Mouse (Mus musculus) frontal cortex, postnatal 14 days (tissue): ENCODE measurements around the gene Il3.
"Not testable (repeated sequence)": the region's sequence is repeated elsewhere in the genome, so short reads cannot be mapped to it uniquely, and the experiment has no call there.

Source experiments
- DNase-seq, 2 experiments: peaks; one replicate each; pipeline ENCODE4 v3.0.0; 2022; ENCODE audit warnings: low spot score in 2 of 2

Gene Il3

GRCm38 (mm10) chr11:54267177-54267576, at the start of gene Il3:
Gene Il3 (minus strand): TSS chr11:54267277.
- DNase-seq = no peak

- DNase-seq = peak in 1 of 2 experiments; percentile 1
Measured at GRCm38 (mm10) chr11:54315336-54315735, 48.3 kb upstream of the Il3 start.

GRCm38 (mm10) chr11:54314740-54315139, 47.7 kb upstream of the Il3 start:
- peak; percentile 28 to 44 for DNase-seq

- peak in 1 of 2 experiments; percentile 3 for DNase-seq
Measured at GRCm38 (mm10) chr11:54313391-54314360, 46.6 kb upstream of the Il3 start.

- DNase-seq = no peak
Measured at GRCm38 (mm10) chr11:54312603-54313002, 45.5 kb upstream of the Il3 start.

- DNase-seq = peak in 1 of 2 experiments; percentile 49
Measured at GRCm38 (mm10) chr11:54312021-54312420, 44.9 kb upstream of the Il3 start.

GRCm38 (mm10) chr11:54310588-54310987, 43.5 kb upstream of the Il3 start:
- no peak for DNase-seq

- DNase-seq = no peak
Measured at GRCm38 (mm10) chr11:54307139-54307816, 40.2 kb upstream of the Il3 start.

- no peak for DNase-seq
Measured at GRCm38 (mm10) chr11:54305331-54305730, 38.3 kb upstream of the Il3 start.

- no peak for DNase-seq
Measured at GRCm38 (mm10) chr11:54304471-54304873, 37.4 kb upstream of the Il3 start.

GRCm38 (mm10) chr11:54303728-54304470, 36.8 kb upstream of the Il3 start, which contains the start of gene Acsl6:
Gene Acsl6 (plus strand): TSS chr11:54303798.
- no peak for DNase-seq

GRCm38 (mm10) chr11:54303076-54303727, 36.1 kb upstream of the Il3 start:
- no peak for DNase-seq

- DNase-seq = no peak
Measured at GRCm38 (mm10) chr11:54302606-54303005, 35.5 kb upstream of the Il3 start.

GRCm38 (mm10) chr11:54301994-54302393, 34.9 kb upstream of the Il3 start:
- DNase-seq = no peak

- DNase-seq = no peak
Measured at GRCm38 (mm10) chr11:54298777-54299176, 31.7 kb upstream of the Il3 start.

- DNase-seq = not testable (repeated sequence)
Measured at GRCm38 (mm10) chr11:54297471-54297870, 30.4 kb upstream of the Il3 start.

GRCm38 (mm10) chr11:54296734-54297133, 29.7 kb upstream of the Il3 start:
- DNase-seq = no peak

- no peak for DNase-seq
Measured at GRCm38 (mm10) chr11:54295971-54296370, 28.9 kb upstream of the Il3 start.

- DNase-seq = no peak
Measured at GRCm38 (mm10) chr11:54293980-54294807, 27.1 kb upstream of the Il3 start.

GRCm38 (mm10) chr11:54292163-54292562, 25.1 kb upstream of the Il3 start:
- DNase-seq = no peak
